Mouse (Mus musculus) forebrain, postnatal 0 days (tissue): ENCODE measurements around the gene Kcnq2. TPM values are rescaled to one million over a fixed set of nuclear protein-coding genes. Genes with fewer than 3 reads are reported as not detected.
A peak's percentile ranks its signal among the peaks of the same experiment; 100 is the strongest.

Source experiments
- ATAC-seq: fragments of 200-750 bp; cut with Nextera tagmentation; 2 replicates; pipeline ENCODE4 v1.8.0; 2017; ENCODE audit warnings: mild to moderate bottlenecking, moderate library complexity
- DNase-seq: peaks from one replicate; pipeline ENCODE4 v3.0.0-alpha.2; 2015
- H3K27ac ChIP-seq: fragments of 300-500 bp; sonication (generic); 2 replicates; pipeline ENCODE4 v1.5.1; 2014; ENCODE audit warnings: low read depth, mild to moderate bottlenecking, antibody characterized with exemption, low read length, moderate library complexity, mixed read lengths
- H3K27me3 ChIP-seq: fragments of 300-500 bp; sonication (generic); 2 replicates; pipeline ENCODE4 v1.6.1; 2014; ENCODE audit warnings: mild to moderate bottlenecking, low read length, mixed read lengths; ENCODE audit not compliant: insufficient read depth
- H3K36me3 ChIP-seq: fragments of 300-500 bp; sonication (generic); 2 replicates; pipeline ENCODE4 v1.6.1; 2014; ENCODE audit warnings: mild to moderate bottlenecking, moderate library complexity; ENCODE audit not compliant: insufficient read depth
- H3K4me1 ChIP-seq: fragments of 300-500 bp; sonication (generic); 2 replicates; pipeline ENCODE4 v1.6.1; 2014; ENCODE audit warnings: antibody characterized with exemption; ENCODE audit not compliant: insufficient read depth
- H3K4me2 ChIP-seq: fragments of 300-500 bp; sonication (generic); 2 replicates; pipeline ENCODE4 v1.6.1; 2014; ENCODE audit warnings: low read depth, mild to moderate bottlenecking, moderate library complexity
- H3K4me3 ChIP-seq: fragments of 300-500 bp; sonication (generic); 2 replicates; pipeline ENCODE4 v1.5.1; 2014; ENCODE audit warnings: low read depth, low read length, mixed read lengths
- H3K9ac ChIP-seq: fragments of 300-500 bp; sonication (generic); 2 replicates; pipeline ENCODE4 v1.6.1; 2014; ENCODE audit warnings: mild to moderate bottlenecking
- H3K9me3 ChIP-seq: fragments of 300-500 bp; sonication (generic); 2 replicates; pipeline ENCODE4 v1.6.1; 2016; ENCODE audit warnings: low read length
- CTCF ChIP-seq: sonication (generic); IDR thresholded peaks from 2 replicates; pipeline ENCODE4 v1.5.1; 2016; ENCODE audit warnings: antibody characterized with exemption, control low read depth, low read depth
- WGBS: fragments of 180-500 bp; shearing (Covaris S2); extraction: QIAGEN DNeasy Blood & Tissue Kit; methylation state at CpG from one replicate; pipeline ENCODE4 v1.1.7; 2014; 5-methylcytosine and 5-hydroxymethylcytosine counted together
- polyA plus RNA-seq: library from polyadenylated mRNA; unstranded; fragments of >200 nt; fragmentation: Nextera tagmentation; extraction: Ambion mirVana; gene quantifications from 2 replicates; pipeline ENCODE4 v1.2.1, GENCODE M21; 2015
- total RNA-seq: library from RNA; depleted of rRNA; stranded (reverse); fragments of >200 nt; gene quantifications from 2 replicates; pipeline ENCODE4 v1.2.3, GENCODE M21; 2014

Gene Kcnq2
- total and polyA plus RNA-seq, 2 experiments from 2014 or later = 31.7 to 134 TPM

DNA sequence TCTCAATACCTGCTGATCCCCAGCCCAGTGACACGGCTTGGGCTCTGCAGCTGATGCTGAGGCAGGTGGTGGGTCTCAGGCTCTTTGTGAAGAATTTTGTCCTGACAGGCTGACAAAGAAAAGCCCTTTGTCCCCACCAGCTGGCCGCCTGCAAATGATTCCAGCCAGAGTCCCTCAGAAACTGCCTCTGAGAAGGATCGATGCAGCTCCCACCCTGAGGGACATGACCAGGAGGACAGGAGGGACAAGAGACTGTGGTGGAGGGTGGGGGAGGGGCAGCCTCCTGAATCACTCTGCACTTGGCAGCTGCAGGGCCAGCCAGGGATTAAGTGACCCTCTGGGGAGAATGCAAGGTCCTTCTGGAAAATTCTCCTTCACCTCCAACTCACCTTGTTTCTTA, 91.1 kb downstream of the Kcnq2 start:
- WGBS = 9% methylated on average over 3 of the region's 3 CpGs
- ATAC-seq (no peak), DNase-seq (no peak)
- Histone ChIP-seq H3K9ac (no peak overlapping the region), H3K27ac (no peak overlapping the region), H3K4me3 (no peak overlapping the region), H3K4me1 (peaks cover 9% of the 10 kb centered on the region), H3K4me2 (no peak overlapping the region), H3K36me3 (no peaks in the 10 kb centered on the region), H3K9me3 (no peaks in the 10 kb centered on the region), H3K27me3 (no peaks in the 10 kb centered on the region; the same call in 1 of the 2 replicates)
- TF ChIP-seq CTCF = no peak

DNA sequence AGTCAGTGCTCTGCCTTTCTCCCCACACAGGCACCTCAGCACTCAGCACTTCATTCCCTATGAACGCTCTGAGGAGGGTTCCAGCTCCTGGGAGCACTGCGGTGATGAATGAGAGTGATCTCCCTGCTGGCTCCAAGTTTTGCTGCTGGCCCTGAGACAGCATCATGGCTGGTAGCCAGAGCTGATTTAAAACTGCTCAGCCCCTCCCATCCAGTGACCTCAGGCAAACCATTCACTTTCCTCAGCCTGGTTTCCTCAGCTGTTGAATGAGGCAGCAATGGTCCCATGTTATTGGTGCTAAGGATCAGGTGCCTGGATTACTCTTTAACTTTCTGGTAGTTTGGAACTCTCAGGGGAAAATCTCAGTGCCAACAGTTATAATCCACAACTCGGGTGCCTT, 91.7 kb downstream of the Kcnq2 start, which contains the start of gene Chrna4:
TSS of gene Chrna4 (minus strand) at position 110 of the 400 bp plus-strand sequence.
- no peak within 1 kb of the TSS for H3K27ac ChIP-seq
- H3K9me3 ChIP-seq = no peaks in the 10 kb centered on the region
- WGBS = 28% methylated on average over 3 of the region's 3 CpGs
- no peak for ATAC-seq
- TF ChIP-seq CTCF = no peak
- H3K36me3 ChIP-seq = no peaks in the 10 kb centered on the region
- peak; percentile 48 for DNase-seq
- H3K9ac ChIP-seq = no peak within 1 kb of the TSS
- no peak within 1 kb of the TSS for H3K4me2 ChIP-seq
- no peak within 1 kb of the TSS for H3K4me3 ChIP-seq
- H3K4me1 ChIP-seq = peaks cover 9% of the 10 kb centered on the region
- H3K27me3 ChIP-seq = no peaks in the 10 kb centered on the region; the same call in 1 of the 2 replicates

DNA sequence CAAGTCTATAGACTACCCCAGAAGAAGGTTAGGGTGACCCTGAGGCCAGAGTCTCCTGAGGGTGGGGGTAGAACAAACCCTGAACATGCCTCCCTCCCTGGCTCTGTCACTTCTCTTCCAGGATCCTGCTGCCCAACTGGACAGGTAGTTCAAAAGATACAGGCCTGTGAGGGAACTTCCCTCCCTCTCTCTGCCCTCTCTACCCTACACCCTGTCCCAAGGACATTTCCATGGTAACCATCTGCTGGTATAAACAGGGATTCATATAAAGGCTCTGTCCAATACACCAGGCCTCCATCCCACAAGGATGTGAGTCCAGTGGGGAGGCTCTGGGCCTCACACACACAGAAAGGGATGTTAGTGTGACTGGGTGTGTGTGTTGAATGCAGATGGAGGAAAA, 92.7 kb downstream of the Kcnq2 start:
- Histone ChIP-seq H3K4me2 (no peak overlapping the region), H3K27me3 (no peaks in the 10 kb centered on the region; the same call in 1 of the 2 replicates), H3K27ac (no peak overlapping the region), H3K9ac (no peak overlapping the region), H3K36me3 (no peaks in the 10 kb centered on the region), H3K4me3 (no peak overlapping the region), H3K9me3 (no peaks in the 10 kb centered on the region), H3K4me1 (peaks cover 9% of the 10 kb centered on the region)
- ATAC-seq = no peak
- no peak for DNase-seq
- TF ChIP-seq CTCF = no peak

DNA sequence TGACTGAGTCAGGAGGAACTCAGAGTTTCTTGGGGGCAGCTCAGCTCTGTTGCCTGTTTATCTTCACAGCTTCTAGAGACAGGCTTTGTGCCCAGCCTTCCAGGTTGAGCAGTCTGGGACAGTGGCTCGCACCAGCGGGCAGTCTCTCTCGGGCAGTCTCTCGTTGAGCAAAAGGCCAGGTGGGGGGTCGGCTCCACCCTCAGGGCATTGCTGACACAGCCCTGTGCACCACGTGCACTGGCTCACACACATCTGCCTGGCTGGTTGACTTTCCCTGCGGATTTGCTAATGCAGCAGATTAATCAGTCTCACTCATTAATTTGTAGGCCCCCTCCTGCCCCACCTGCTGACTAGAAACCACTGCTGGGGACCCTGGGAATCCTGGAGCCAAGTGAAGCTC, 93.2 kb downstream of the Kcnq2 start:
- Histone ChIP-seq H3K27ac (no peak overlapping the region), H3K4me1 (peaks cover 9% of the 10 kb centered on the region), H3K9ac (no peak overlapping the region), H3K9me3 (no peaks in the 10 kb centered on the region), H3K4me2 (no peak overlapping the region), H3K36me3 (no peaks in the 10 kb centered on the region), H3K4me3 (no peak overlapping the region), H3K27me3 (no peaks in the 10 kb centered on the region; the same call in 1 of the 2 replicates)
- WGBS = 7% methylated on average over 7 of the region's 7 CpGs
- ATAC-seq (no peak), DNase-seq (no peak)
- no peak for TF ChIP-seq CTCF

DNA sequence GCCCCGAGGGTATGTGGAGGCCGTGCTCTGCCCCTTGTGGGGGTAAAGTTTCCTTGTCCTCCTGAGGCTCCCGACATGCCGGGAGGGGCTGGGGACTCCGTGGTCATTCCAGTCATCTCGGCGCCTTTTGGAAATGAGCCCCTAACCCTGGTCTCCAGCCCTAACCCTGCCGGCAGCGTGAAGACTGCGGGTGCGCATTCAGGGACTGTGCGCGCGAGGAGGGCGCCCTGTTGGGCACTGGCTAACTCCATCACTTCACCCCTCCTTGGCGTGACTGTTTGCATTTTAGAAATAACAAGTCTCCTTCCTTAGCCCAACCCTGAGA, 95.8 kb downstream of the Kcnq2 start:
- Histone ChIP-seq H3K4me1 (peaks cover 9% of the 10 kb centered on the region), H3K9ac (peak overlapping the region; percentile 65), H3K9me3 (no peaks in the 10 kb centered on the region), H3K4me2 (peak overlapping the region; percentile 93), H3K27ac (no peak overlapping the region), H3K4me3 (peak overlapping the region; percentile 62), H3K36me3 (no peaks in the 10 kb centered on the region), H3K27me3 (no peaks in the 10 kb centered on the region; the same call in 1 of the 2 replicates)
- TF ChIP-seq CTCF = no peak
- ATAC-seq (peak; percentile 17), DNase-seq (no peak)
- WGBS = 3% methylated on average over 16 of the region's 16 CpGs

DNA sequence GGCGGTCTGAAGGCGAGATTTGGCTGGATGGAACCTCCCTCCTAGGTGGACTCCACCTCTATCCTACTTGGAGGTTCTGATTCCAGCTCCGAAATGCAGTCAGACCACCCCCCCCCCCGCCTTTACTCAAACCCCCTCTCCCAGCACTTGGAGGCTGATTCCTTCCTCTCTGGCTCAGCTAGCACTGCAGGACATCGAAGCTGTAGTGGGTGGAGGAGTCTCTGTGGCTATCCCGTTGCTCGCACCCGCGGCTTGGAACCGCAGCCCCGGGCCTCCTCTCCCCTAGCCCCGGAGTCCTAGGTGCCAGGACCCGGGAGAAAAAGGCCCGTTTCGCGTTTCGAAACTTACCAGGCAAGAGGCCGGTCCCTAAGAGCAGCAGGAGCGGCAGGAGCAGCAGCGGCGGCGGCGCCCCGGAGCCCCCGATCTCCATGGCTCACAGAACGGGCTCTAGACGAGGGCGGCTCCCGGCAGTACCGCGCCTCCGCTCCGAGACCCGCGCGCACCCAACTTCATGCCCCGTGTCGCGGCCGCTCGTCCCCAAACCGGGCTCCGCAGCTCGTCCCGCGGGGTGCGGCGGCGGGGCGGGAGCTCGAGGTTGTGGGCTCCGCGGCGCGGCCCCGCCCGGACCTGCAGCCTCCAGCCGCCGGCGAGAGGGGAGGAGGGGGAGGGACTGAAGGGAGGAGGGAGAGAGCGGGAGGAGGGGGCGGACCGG, 96.3 kb downstream of the Kcnq2 start:
- no peaks in the 10 kb centered on the region; the same call in 1 of the 2 replicates for H3K27me3 ChIP-seq
- ATAC-seq (peak; percentile 65), DNase-seq (peak; percentile 48)
- WGBS = under 1% methylated on average over 61 of the region's 63 CpGs
- no peak overlapping the region; the same call in 1 of the 2 replicates for H3K27ac ChIP-seq
- H3K9ac ChIP-seq = peak overlapping the region; percentile 65
- no peaks in the 10 kb centered on the region for H3K36me3 ChIP-seq
- H3K9me3 ChIP-seq = no peaks in the 10 kb centered on the region
- H3K4me2 ChIP-seq = peak overlapping the region; percentile 93
- no peak for TF ChIP-seq CTCF
- H3K4me3 ChIP-seq = peak overlapping the region; percentile 62
- H3K4me1 ChIP-seq = peaks cover 9% of the 10 kb centered on the region

DNA sequence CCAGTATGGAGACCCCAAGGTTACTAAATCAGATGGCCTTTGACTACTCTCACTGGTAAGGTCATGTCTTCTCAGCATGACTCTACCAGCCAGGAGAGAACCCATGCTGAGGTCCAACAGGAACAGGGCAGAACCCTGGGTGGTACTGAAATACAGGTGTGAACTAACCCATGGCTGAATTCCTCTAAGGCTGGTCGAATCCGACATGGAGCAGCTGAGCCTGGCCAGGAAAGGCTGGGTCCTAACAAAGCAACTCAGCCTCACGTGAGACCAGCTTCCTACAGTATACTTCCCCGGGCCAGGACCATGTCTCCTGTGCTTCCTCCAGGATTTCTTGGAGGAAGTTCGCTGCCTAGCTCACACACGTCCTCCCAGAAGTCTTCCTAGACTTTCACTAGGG, 98.5 kb downstream of the Kcnq2 start:
- WGBS = 91% methylated on average over 6 of the region's 6 CpGs
- TF ChIP-seq CTCF = no peak
- no peak for DNase-seq

More for the DNA sequence above, 98.5 kb downstream of the Kcnq2 start:
- no peak for ATAC-seq
- Histone ChIP-seq H3K4me3 (no peak overlapping the region), H3K4me1 (peaks cover 3% of the 10 kb centered on the region; the same call in 1 of the 2 replicates), H3K4me2 (no peak overlapping the region), H3K9me3 (no peaks in the 10 kb centered on the region), H3K27ac (no peak overlapping the region), H3K9ac (no peak overlapping the region), H3K36me3 (no peaks in the 10 kb centered on the region), H3K27me3 (no peaks in the 10 kb centered on the region; the same call in 1 of the 2 replicates)
